Mouse (Mus musculus): Measurements from ENCODE around the gene Olfr1322. TPM values are rescaled to one million over a fixed set of nuclear protein-coding genes. Genes with fewer than 3 reads are reported as not detected.

Gene Olfr1322
- total RNA-seq (2021) = not detected

DNA sequence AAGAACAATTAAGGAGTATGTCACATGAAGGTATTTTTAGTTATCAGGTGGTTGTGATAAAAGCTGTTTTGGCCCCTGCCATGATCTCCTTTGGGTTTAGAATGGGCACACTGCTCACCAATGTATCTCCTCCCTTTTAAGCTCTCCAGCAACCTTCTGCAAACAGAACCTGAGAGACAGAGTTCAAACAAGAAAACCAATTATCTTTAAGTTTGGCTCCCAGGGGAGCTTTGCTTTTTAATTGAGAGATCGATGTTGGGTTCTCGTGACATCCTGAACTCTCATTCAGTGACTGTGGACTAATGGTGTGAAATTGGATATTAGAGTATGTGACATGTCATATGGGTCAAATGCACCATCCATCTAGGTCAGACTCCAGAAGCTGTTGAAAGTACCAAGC is at the start of gene Olfr1322:
Gene Olfr1322 (minus strand): TSS at position 101 of the 400 bp plus-strand sequence.
- intact Hi-C loops (cut with DNase I) = no loop called here
- DNase-seq (ENCODE audit: low spot score in 2 of 2) = no peak

DNA sequence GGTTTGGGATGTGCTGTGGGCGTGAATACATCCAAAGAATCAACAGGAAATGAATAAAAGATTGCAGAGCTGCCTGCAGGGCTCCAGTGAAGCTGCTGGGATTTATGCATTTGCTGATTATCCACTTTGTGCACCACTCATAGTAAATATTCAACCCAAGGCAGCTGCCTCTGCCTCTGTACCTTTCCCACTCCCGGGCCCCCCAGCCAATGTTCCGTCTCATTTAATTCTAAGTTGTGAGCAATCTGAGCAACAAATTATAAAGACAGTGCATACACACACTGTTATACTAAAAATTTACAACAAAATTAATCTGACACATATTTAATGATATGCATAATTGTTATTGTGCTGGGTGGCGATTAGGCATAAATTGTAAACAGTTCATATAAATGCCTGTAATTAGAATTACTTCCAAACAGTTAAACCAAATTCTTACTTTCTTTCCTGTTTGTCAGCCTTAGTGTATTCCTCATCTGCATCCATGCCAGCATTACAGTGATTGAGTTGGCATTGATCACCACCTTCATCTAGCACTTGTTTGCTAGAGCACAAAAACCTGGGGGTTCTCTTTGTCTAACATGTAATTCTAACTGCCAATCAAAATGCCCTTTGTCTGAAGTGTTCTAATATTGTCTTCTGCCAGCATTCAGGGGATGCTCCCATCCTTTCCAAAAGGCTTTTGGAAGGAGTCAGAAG is 13.5 kb downstream of the Olfr1322 start:
- intact Hi-C loops (cut with DNase I) = no loop called here

More for the DNA sequence above, 13.5 kb downstream of the Olfr1322 start:
- no peak for DNase-seq (ENCODE audit: low spot score in 2 of 2)

Other genes starting within 250 kb of the Olfr1322 start
- gene Olfr1320, start 219.2 kb downstream of the Olfr1322 start, total RNA-seq (2021) = not detected
- gene Olfr1321, start 156.4 kb downstream of the Olfr1322 start, total RNA-seq (2021) = not detected
- 1 to 10 TPM; 2.0 to 4.3 TPM for gene Igsf1, start 93.7 kb downstream of the Olfr1322 start, total RNA-seq (2021)
- gene Olfr1323, start 127.9 kb upstream of the Olfr1322 start, total RNA-seq (2021) = not detected

All from left cerebral cortex, postnatal 36 days (tissue).